Mouse (Mus musculus): ENCODE measurements around the gene Sardh. TPM values are rescaled to one million over a fixed set of nuclear protein-coding genes. Genes with fewer than 3 reads are reported as not detected.

Gene Sardh
- polyA plus RNA-seq, 1 experiment, result 13.5 TPM

- H3K4me1 ChIP-seq (ENCODE audit: control insufficient read depth, insufficient read depth, low read length), result no peaks in the 10 kb centered on the region
- no peak overlapping the region for H3K4me3 ChIP-seq (replicated peaks; ENCODE audit: control insufficient read depth, low read depth, low read length)
- no peak for TF ChIP-seq CTCF (IDR thresholded peaks at IDR 0.05; ENCODE audit: control insufficient read depth, insufficient read depth, low read length)
- no peak for TF ChIP-seq POLR2A (IDR thresholded peaks at IDR 0.05; ENCODE audit: borderline replicate concordance, control insufficient read depth, low read depth, low read length)
- no peak overlapping the region for H3K27ac ChIP-seq (ENCODE audit: control insufficient read depth, insufficient read depth, low read depth, low read length, poor library complexity)
- WGBS, result 80% methylated on average over 2 of the region's 2 CpGs
Measured at GRCm38 (mm10) chr2:27161526-27161925, 86.6 kb downstream of the Sardh start.

- WGBS, result 81% methylated on average over 6 of the region's 6 CpGs
- Histone ChIP-seq H3K4me1 (ENCODE audit: control insufficient read depth, insufficient read depth, low read length) (no peaks in the 10 kb centered on the region), H3K27ac (ENCODE audit: control insufficient read depth, insufficient read depth, low read depth, low read length, poor library complexity) (no peak overlapping the region), H3K4me3 (replicated peaks; ENCODE audit: control insufficient read depth, low read depth, low read length) (no peak overlapping the region)
- no peak for TF ChIP-seq POLR2A (IDR thresholded peaks at IDR 0.05; ENCODE audit: borderline replicate concordance, control insufficient read depth, low read depth, low read length)
- no peak for TF ChIP-seq CTCF (IDR thresholded peaks at IDR 0.05; ENCODE audit: control insufficient read depth, insufficient read depth, low read length)
Measured at GRCm38 (mm10) chr2:27156596-27156995, 91.5 kb downstream of the Sardh start.

- no peak overlapping the region for H3K27ac ChIP-seq (ENCODE audit: control insufficient read depth, insufficient read depth, low read depth, low read length, poor library complexity)
- H3K4me3 ChIP-seq (replicated peaks; ENCODE audit: control insufficient read depth, low read depth, low read length), result no peak overlapping the region
- WGBS, result 79% methylated on average over 10 of the region's 10 CpGs
- TF ChIP-seq POLR2A (IDR thresholded peaks at IDR 0.05; ENCODE audit: borderline replicate concordance, control insufficient read depth, low read depth, low read length) (no peak), CTCF (IDR thresholded peaks at IDR 0.05; ENCODE audit: control insufficient read depth, insufficient read depth, low read length) (no peak)
- no peaks in the 10 kb centered on the region for H3K4me1 ChIP-seq (ENCODE audit: control insufficient read depth, insufficient read depth, low read length)
Measured at GRCm38 (mm10) chr2:27154466-27155185, 93.5 kb downstream of the Sardh start.

GRCm38 (mm10) chr2:27149457-27149856 lies 98.7 kb downstream of the Sardh start:
- no peak for TF ChIP-seq POLR2A (IDR thresholded peaks at IDR 0.05; ENCODE audit: borderline replicate concordance, control insufficient read depth, low read depth, low read length)
- TF ChIP-seq CTCF (IDR thresholded peaks at IDR 0.05; ENCODE audit: control insufficient read depth, insufficient read depth, low read length), result no peak
- Histone ChIP-seq H3K4me1 (ENCODE audit: control insufficient read depth, insufficient read depth, low read length) (no peaks in the 10 kb centered on the region), H3K4me3 (replicated peaks; ENCODE audit: control insufficient read depth, low read depth, low read length) (no peak overlapping the region), H3K27ac (ENCODE audit: control insufficient read depth, insufficient read depth, low read depth, low read length, poor library complexity) (no peak overlapping the region)
- WGBS, result 20% methylated on average over 2 of the region's 2 CpGs

GRCm38 (mm10) chr2:27146840-27147239 lies 101.3 kb downstream of the Sardh start:
- no peaks in the 10 kb centered on the region for H3K4me1 ChIP-seq (ENCODE audit: control insufficient read depth, insufficient read depth, low read length)
- TF ChIP-seq POLR2A (IDR thresholded peaks at IDR 0.05; ENCODE audit: borderline replicate concordance, control insufficient read depth, low read depth, low read length) (no peak), CTCF (IDR thresholded peaks at IDR 0.05; ENCODE audit: control insufficient read depth, insufficient read depth, low read length) (no peak)
- 65% methylated on average over 6 of the region's 6 CpGs for WGBS
- H3K4me3 ChIP-seq (replicated peaks; ENCODE audit: control insufficient read depth, low read depth, low read length), result no peak overlapping the region
- H3K27ac ChIP-seq (ENCODE audit: control insufficient read depth, insufficient read depth, low read depth, low read length, poor library complexity), result no peak overlapping the region

- Histone ChIP-seq H3K4me3 (replicated peaks; ENCODE audit: control insufficient read depth, low read depth, low read length) (no peak overlapping the region), H3K27ac (ENCODE audit: control insufficient read depth, insufficient read depth, low read depth, low read length, poor library complexity) (no peak overlapping the region), H3K4me1 (ENCODE audit: control insufficient read depth, insufficient read depth, low read length) (no peaks in the 10 kb centered on the region; the same call in 1 of the 2 replicates)
- TF ChIP-seq POLR2A (IDR thresholded peaks at IDR 0.05; ENCODE audit: borderline replicate concordance, control insufficient read depth, low read depth, low read length) (no peak), CTCF (IDR thresholded peaks at IDR 0.05; ENCODE audit: control insufficient read depth, insufficient read depth, low read length) (no peak)
- 60% methylated on average over 2 of the region's 2 CpGs for WGBS
Measured at GRCm38 (mm10) chr2:27144957-27145356, 103.2 kb downstream of the Sardh start.

GRCm38 (mm10) chr2:27141950-27142693 lies 106.0 kb downstream of the Sardh start, which contains the start of gene Fam163b:
Gene Fam163b (minus strand): TSS chr2:27142491.
- TF ChIP-seq CTCF (IDR thresholded peaks at IDR 0.05; ENCODE audit: control insufficient read depth, insufficient read depth, low read length) (no peak), POLR2A (IDR thresholded peaks at IDR 0.05; ENCODE audit: borderline replicate concordance, control insufficient read depth, low read depth, low read length) (no peak)
- WGBS, result 3% methylated on average over 62 of the region's 62 CpGs
- H3K27ac ChIP-seq (ENCODE audit: control insufficient read depth, insufficient read depth, low read depth, low read length, poor library complexity), result no peak within 1 kb of the TSS
- H3K4me3 ChIP-seq (replicated peaks; ENCODE audit: control insufficient read depth, low read depth, low read length), result no peak within 1 kb of the TSS
- no peaks in the 10 kb centered on the region; the same call in 1 of the 2 replicates for H3K4me1 ChIP-seq (ENCODE audit: control insufficient read depth, insufficient read depth, low read length)

Other genes starting within 250 kb of the Sardh start
- 11.8 and 20.8 TPM in 2 replicates for gene Cacfd1, start 238.4 kb downstream of the Sardh start, polyA plus RNA-seq (2011; ENCODE audit: insufficient read depth, insufficient read length, low replicate concordance, missing spikeins)
- 6.3 and 26.1 TPM in 2 replicates for gene Slc2a6, start 220.3 kb downstream of the Sardh start, polyA plus RNA-seq (2011; ENCODE audit: insufficient read depth, insufficient read length, low replicate concordance, missing spikeins)
- gene Mymk, start 176.2 kb downstream of the Sardh start, polyA plus RNA-seq (2011; ENCODE audit: insufficient read depth, insufficient read length, low replicate concordance, missing spikeins), result not detected in 2 replicates
- 0.85 TPM in 1 of 2 replicates, not detected in the other for gene Adamtsl2, start 169.0 kb downstream of the Sardh start, polyA plus RNA-seq (2011; ENCODE audit: insufficient read depth, insufficient read length, low replicate concordance, missing spikeins)
- not detected in 2 replicates for gene Fam163b, start 105.8 kb downstream of the Sardh start, polyA plus RNA-seq (2011; ENCODE audit: insufficient read depth, insufficient read length, low replicate concordance, missing spikeins)
- gene Dbh, start 83.1 kb downstream of the Sardh start, polyA plus RNA-seq (2011; ENCODE audit: insufficient read depth, insufficient read length, low replicate concordance, missing spikeins), result not detected in 2 replicates
- 11.0 and 18.8 TPM in 2 replicates for gene Vav2, start 178.7 kb upstream of the Sardh start, polyA plus RNA-seq (2011; ENCODE audit: insufficient read depth, insufficient read length, low replicate concordance, missing spikeins)
- gene Brd3os, start 194.0 kb upstream of the Sardh start, polyA plus RNA-seq (2011; ENCODE audit: insufficient read depth, insufficient read length, low replicate concordance, missing spikeins), result 0.68 and 1.3 TPM in 2 replicates

Data from bone marrow, adult 2 months (tissue).